Mouse (Mus musculus) lung, embryonic 16.5 days (tissue): ENCODE measurements around the gene Abi3. TPM values are rescaled to one million over a fixed set of nuclear protein-coding genes. Genes with fewer than 3 reads are reported as not detected.

ENCODE experiments used
- ATAC-seq: fragments of 200-750 bp; cut with Nextera tagmentation; 2 replicates; pipeline ENCODE4 v1.8.0; 2017; ENCODE audit warnings: low read depth, mild to moderate bottlenecking, moderate library complexity
- H3K27ac ChIP-seq: fragments of 300-500 bp; sonication (generic); 2 replicates; pipeline ENCODE4 v1.5.1; 2014; ENCODE audit warnings: mild to moderate bottlenecking, control low read depth, low read length
- H3K27me3 ChIP-seq: fragments of 300-500 bp; sonication (generic); 2 replicates; pipeline ENCODE4 v1.6.1; 2014; ENCODE audit warnings: low read depth, low read length, mixed read lengths; ENCODE audit not compliant: control insufficient read depth, insufficient read depth
- H3K36me3 ChIP-seq: fragments of 300-500 bp; sonication (generic); 2 replicates; pipeline ENCODE4 v1.6.1; 2014; ENCODE audit warnings: low read length; ENCODE audit not compliant: control insufficient read depth, insufficient read depth
- H3K4me1 ChIP-seq: fragments of 300-500 bp; sonication (generic); replicated peaks from 2 replicates; pipeline ENCODE4 v1.6.1; 2014; ENCODE audit warnings: low read length, mixed read lengths; ENCODE audit not compliant: control insufficient read depth, insufficient read depth
- H3K4me2 ChIP-seq: fragments of 300-500 bp; sonication (generic); 2 replicates; pipeline ENCODE4 v1.6.1; 2014; ENCODE audit warnings: low read depth, low read length, control low read depth
- H3K4me3 ChIP-seq: fragments of 300-500 bp; sonication (generic); 2 replicates; pipeline ENCODE4 v1.5.1; 2014; ENCODE audit warnings: mild to moderate bottlenecking, low read length, control low read depth
- H3K9ac ChIP-seq: fragments of 300-500 bp; sonication (generic); 2 replicates; pipeline ENCODE4 v1.6.1; 2014; ENCODE audit warnings: low read length, control low read depth
- H3K9me3 ChIP-seq: fragments of 300-500 bp; sonication (generic); 2 replicates; pipeline ENCODE4 v1.6.1; 2016; ENCODE audit warnings: low read length; ENCODE audit not compliant: control insufficient read depth
- WGBS: fragments of 180-500 bp; shearing (Covaris S2); extraction: QIAGEN DNeasy Blood & Tissue Kit; methylation state at CpG from one replicate; pipeline ENCODE4 v1.1.7; 2014; 5-methylcytosine and 5-hydroxymethylcytosine counted together
- polyA plus RNA-seq: library from polyadenylated mRNA; unstranded; fragments of >200 nt; fragmentation: Nextera tagmentation; extraction: Ambion mirVana; gene quantifications from 2 replicates; pipeline ENCODE4 v1.2.1, GENCODE M21; 2015

Gene Abi3
- polyA plus RNA-seq, 1 experiment from 2014 or later, result 16.0 TPM

- H3K4me3 ChIP-seq, result peak overlapping the region; percentile 82
- peak overlapping the region; percentile 87 for H3K4me2 ChIP-seq
- peak; percentile 50 for ATAC-seq
- H3K4me1 ChIP-seq, result peaks cover 16% of the 10 kb centered on the region
- 0% methylated on average over 35 of the region's 35 CpGs for WGBS
- no peaks in the 10 kb centered on the region for H3K36me3 ChIP-seq
- H3K9me3 ChIP-seq, result no peaks in the 10 kb centered on the region
- peak overlapping the region; percentile 96 for H3K27ac ChIP-seq
- peak overlapping the region; percentile 76 for H3K9ac ChIP-seq
- H3K27me3 ChIP-seq, result no peaks in the 10 kb centered on the region
Observed at GRCm38 (mm10) chr11:95859468-95859855, 17.2 kb upstream of the Abi3 start.

DNA sequence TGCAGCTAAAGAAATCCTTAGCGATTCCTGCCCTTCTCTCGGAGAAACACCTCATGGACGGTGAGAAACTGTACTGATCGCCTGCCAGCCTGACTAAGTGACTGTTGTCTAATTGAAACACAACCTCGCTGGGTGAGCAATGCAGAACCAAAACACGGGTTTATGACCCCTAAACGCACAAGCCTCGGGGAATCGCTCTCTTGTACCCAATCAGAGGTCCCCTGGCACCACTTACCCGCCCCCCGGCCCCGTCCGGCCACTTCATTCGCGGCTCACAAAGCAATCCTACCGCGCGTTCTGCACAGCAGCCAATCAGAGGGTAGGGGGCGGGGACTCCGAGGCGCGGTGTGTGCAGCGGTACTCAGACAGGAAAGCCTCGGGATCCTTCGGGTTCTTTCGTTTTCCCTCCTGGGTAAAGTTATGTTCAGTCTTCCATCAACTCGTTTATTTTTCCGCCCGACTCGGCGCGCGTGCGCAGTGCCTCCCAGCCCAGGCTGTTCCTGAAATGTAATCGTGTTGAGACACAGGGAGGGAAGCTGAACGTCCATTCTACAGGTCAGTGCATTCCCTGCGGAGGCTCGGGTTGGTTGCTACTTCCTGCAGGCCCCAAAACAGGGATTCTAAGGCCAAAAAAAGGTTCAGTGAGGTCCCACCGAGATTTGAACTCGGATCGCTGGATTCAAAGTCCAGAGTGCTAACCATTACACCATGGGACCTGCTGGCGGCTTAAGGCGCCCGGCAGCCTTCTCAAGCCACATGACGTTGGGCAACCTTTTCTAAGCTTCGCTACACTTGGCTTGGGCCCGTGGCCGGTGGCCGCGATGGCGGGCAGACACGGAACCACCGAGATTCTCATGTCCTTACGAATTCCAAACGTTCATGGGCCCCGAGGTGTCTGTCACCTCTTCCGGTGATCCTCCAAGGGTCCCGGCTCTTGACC lies 16.5 kb upstream of the Abi3 start:
- Histone ChIP-seq H3K4me3 (peak overlapping the region; percentile 82), H3K36me3 (no peaks in the 10 kb centered on the region), H3K27ac (peak overlapping the region; percentile 96), H3K27me3 (no peaks in the 10 kb centered on the region), H3K4me2 (peak overlapping the region; percentile 87), H3K9me3 (no peaks in the 10 kb centered on the region), H3K9ac (peak overlapping the region; percentile 78), H3K4me1 (peaks cover 16% of the 10 kb centered on the region)
- ATAC-seq, result peak; percentile 99
- under 1% methylated on average over 58 of the region's 58 CpGs for WGBS

GRCm38 (mm10) chr11:95857716-95858527 lies 15.6 kb upstream of the Abi3 start:
- H3K27ac ChIP-seq, result peak overlapping the region; percentile 86
- H3K4me2 ChIP-seq, result peak overlapping the region; percentile 64
- H3K4me1 ChIP-seq, result peaks cover 16% of the 10 kb centered on the region
- 0 out of 2 replicates have a peak, but pooled peaks have one; percentile 0 for ATAC-seq
- H3K27me3 ChIP-seq, result no peaks in the 10 kb centered on the region
- no peaks in the 10 kb centered on the region for H3K36me3 ChIP-seq
- WGBS, result 16% methylated on average over 21 of the region's 21 CpGs
- peak overlapping the region; percentile 78 for H3K9ac ChIP-seq
- peak overlapping the region; percentile 82 for H3K4me3 ChIP-seq
- no peaks in the 10 kb centered on the region for H3K9me3 ChIP-seq

DNA sequence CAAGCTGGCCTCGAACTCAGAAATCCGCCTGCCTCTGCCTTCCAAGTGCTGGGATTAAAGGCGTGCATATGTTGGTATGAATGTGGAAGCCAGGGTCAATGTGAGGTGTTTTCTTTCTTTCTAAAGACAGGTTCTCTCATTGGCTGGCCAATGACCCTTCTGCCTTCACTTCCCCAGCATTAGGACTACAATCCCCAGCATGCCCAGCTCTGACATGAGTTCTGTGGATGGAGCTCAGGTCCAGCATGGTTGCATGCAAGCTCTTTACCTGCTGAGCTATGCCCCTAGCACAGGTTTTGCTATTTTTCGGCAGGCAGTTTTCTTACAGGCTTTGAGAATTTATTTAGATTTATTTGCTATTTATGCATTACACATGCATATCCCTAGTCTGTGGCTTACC lies 15.0 kb upstream of the Abi3 start:
- 83% methylated on average over 4 of the region's 4 CpGs for WGBS
- Histone ChIP-seq H3K36me3 (no peaks in the 10 kb centered on the region), H3K9me3 (no peaks in the 10 kb centered on the region), H3K4me1 (peaks cover 16% of the 10 kb centered on the region), H3K4me2 (no peak overlapping the region), H3K4me3 (no peak overlapping the region), H3K27me3 (no peaks in the 10 kb centered on the region), H3K27ac (no peak overlapping the region), H3K9ac (no peak overlapping the region)
- ATAC-seq, result no peak

- no peak overlapping the region for H3K4me3 ChIP-seq
- peaks cover 9% of the 10 kb centered on the region for H3K4me1 ChIP-seq
- H3K27me3 ChIP-seq, result no peaks in the 10 kb centered on the region
Observed at GRCm38 (mm10) chr11:95853684-95854083, 11.4 kb upstream of the Abi3 start.

GRCm38 (mm10) chr11:95850898-95851297 lies 8.6 kb upstream of the Abi3 start:
- no peak overlapping the region for H3K4me3 ChIP-seq
- H3K27ac ChIP-seq, result no peak overlapping the region
- WGBS, result 66% methylated on average over 2 of the region's 2 CpGs
- no peak overlapping the region for H3K4me2 ChIP-seq
- no peak overlapping the region for H3K9ac ChIP-seq
- H3K36me3 ChIP-seq, result no peaks in the 10 kb centered on the region
- H3K4me1 ChIP-seq, result no peaks in the 10 kb centered on the region
- no peaks in the 10 kb centered on the region for H3K9me3 ChIP-seq
- no peaks in the 10 kb centered on the region for H3K27me3 ChIP-seq
- no peak for ATAC-seq

More at GRCm38 (mm10) chr11:95853684-95854083, 11.4 kb upstream of the Abi3 start:
- no peak for ATAC-seq
- no peaks in the 10 kb centered on the region for H3K9me3 ChIP-seq
- 44% methylated on average over 5 of the region's 5 CpGs for WGBS
- no peak overlapping the region for H3K9ac ChIP-seq
- H3K36me3 ChIP-seq, result no peaks in the 10 kb centered on the region
- no peak overlapping the region for H3K4me2 ChIP-seq
- no peak overlapping the region for H3K27ac ChIP-seq

DNA sequence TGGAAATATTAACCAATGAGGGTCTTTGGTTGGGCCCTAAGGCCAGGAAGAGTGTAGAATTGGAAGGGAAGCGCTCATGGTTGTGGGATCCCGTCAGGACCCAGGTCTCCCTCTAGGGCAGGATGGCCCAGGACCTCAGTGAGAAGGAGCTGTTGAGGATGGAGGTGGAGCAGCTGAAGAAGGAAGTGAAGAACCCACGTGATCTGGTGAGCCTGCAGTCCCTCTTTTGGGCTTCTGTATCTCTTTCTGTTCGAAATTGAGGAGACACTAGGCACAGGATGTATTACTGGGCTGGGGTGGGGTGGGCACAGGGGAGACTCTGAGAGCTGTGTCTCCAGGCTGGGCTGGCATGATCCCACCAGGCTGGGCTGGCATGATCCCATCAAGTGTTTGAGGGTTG lies 2.7 kb upstream of the Abi3 start:
- no peaks in the 10 kb centered on the region for H3K36me3 ChIP-seq
- no peaks in the 10 kb centered on the region for H3K27me3 ChIP-seq
- no peak overlapping the region for H3K27ac ChIP-seq
- H3K9me3 ChIP-seq, result no peaks in the 10 kb centered on the region
- WGBS, result 70% methylated on average over 4 of the region's 4 CpGs
- H3K4me2 ChIP-seq, result no peak overlapping the region
- ATAC-seq, result no peak
- H3K4me1 ChIP-seq, result no peaks in the 10 kb centered on the region; the same call in 1 of the 2 replicates
- H3K4me3 ChIP-seq, result no peak overlapping the region
- no peak overlapping the region for H3K9ac ChIP-seq

DNA sequence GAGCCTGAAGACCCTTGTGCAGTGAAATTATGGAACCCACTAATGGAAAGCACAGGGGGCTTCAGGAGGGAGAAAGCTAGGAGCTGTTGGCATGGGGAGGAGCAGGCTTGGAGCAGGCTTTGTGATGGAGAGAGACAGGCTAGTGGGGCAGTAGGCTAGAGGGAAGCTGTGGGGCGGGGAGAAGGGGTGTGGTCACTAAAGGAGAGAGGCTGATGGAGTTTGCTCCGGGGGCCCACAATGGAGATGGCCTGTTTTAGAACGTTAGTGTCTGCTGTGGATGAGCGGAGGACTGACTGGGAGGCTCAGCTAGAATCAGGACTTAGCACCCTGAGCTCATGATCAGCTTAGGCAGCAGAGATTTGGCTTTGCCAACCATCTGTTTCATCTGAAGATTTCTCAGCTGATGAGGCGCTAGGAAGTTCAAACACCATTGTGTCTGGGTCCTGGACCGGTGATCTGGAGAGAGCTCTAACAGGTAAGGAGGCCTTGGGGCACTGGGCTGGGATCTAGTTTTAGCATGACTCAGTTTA lies 1.2 kb upstream of the Abi3 start:
- 43% methylated on average over 6 of the region's 6 CpGs for WGBS
- peak overlapping the region; percentile 73 for H3K27ac ChIP-seq
- H3K27me3 ChIP-seq, result no peaks in the 10 kb centered on the region
- no peaks in the 10 kb centered on the region; the same call in 1 of the 2 replicates for H3K4me1 ChIP-seq
- H3K9ac ChIP-seq, result no peak overlapping the region
- H3K36me3 ChIP-seq, result no peaks in the 10 kb centered on the region
- no peak for ATAC-seq
- no peaks in the 10 kb centered on the region for H3K9me3 ChIP-seq
- H3K4me3 ChIP-seq, result no peak overlapping the region
- H3K4me2 ChIP-seq, result peak overlapping the region; percentile 30; the same call in 1 of the 2 replicates

- Histone ChIP-seq H3K9me3 (no peaks in the 10 kb centered on the region), H3K4me3 (no peak overlapping the region; the same call in 1 of the 2 replicates), H3K27me3 (no peaks in the 10 kb centered on the region), H3K4me2 (peak overlapping the region; percentile 30), H3K4me1 (peaks cover 3% of the 10 kb centered on the region; the same call in 1 of the 2 replicates), H3K36me3 (no peaks in the 10 kb centered on the region), H3K9ac (no peak overlapping the region), H3K27ac (peak overlapping the region; percentile 73)
- ATAC-seq, result peak; percentile 31; the same call in 1 of the 2 replicates
- WGBS, result 63% methylated on average over 5 of the region's 5 CpGs
Observed at GRCm38 (mm10) chr11:95842953-95843352, 677 bp upstream of the Abi3 start.
